Mouse (Mus musculus): Measurements from ENCODE around the gene Pcyox1. TPM values are rescaled to one million over a fixed set of nuclear protein-coding genes. Genes with fewer than 3 reads are reported as not detected.
"Not testable (repeated sequence)": the region's sequence is repeated elsewhere in the genome, so short reads cannot be mapped to it uniquely, and the experiment has no call there.

The Pcyox1 gene
- polyA plus RNA-seq, 1 experiment from 2014 or later: 77.2 TPM

DNA sequence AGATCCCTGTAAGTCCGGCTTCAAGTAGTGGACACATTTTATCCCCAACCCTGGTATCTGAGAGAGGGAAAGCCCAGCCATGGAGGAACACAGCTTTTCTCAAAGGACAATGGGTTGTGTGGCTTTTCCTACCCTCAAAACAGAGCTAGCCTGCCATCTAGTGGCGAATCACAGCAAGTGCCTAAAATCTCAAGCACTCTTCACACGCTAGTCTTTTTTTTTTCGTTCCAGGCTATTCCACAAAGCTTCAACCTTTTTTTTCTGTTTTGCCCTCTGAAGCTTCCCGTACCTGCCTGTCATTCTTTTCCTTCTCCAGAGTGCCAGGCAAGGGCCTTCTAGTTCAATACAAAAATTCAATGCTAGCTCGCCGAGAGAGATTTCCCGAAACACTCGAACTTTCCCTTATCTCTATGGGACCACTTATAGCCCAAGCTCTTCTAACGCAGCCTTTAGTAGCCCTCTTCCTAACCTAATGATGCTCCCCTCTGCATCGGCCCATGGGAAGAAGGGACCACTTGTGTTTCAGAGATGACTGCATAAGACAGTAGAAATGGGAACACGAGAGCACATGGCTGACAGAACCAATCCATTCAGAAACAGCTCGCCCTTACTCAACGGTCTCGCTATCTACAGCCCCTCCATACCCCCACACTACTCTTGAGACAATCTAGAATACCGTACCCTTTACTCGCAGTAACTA lies 32.4 kb downstream of the Pcyox1 start:
- peak overlapping the region; percentile 62 for H3K9ac ChIP-seq (ENCODE audit: low read depth, low read length)
- peak; percentile 39 for ATAC-seq
- H3K36me3 ChIP-seq (ENCODE audit: control insufficient read depth, insufficient read depth, low read length): 0 out of 2 replicates have a peak, but pooled peaks cover 2% of the 10 kb centered on the region
- H3K4me1 ChIP-seq (ENCODE audit: control insufficient read depth, insufficient read depth, low read length): peaks cover 5% of the 10 kb centered on the region
- no peaks in the 10 kb centered on the region for H3K9me3 ChIP-seq (ENCODE audit: control insufficient read depth, low read length)
- peak overlapping the region; percentile 64 for H3K4me3 ChIP-seq (ENCODE audit: low read length)
- 2% methylated on average over 17 of the region's 17 CpGs for whole genome bisulfite sequencing
- no peak overlapping the region for H3K27ac ChIP-seq (ENCODE audit: low read length)
- H3K27me3 ChIP-seq (replicated peaks; ENCODE audit: control insufficient read depth, insufficient read depth, low read length): no peaks in the 10 kb centered on the region
- peak overlapping the region; percentile 78 for H3K4me2 ChIP-seq (ENCODE audit: low read depth, low read length)

DNA sequence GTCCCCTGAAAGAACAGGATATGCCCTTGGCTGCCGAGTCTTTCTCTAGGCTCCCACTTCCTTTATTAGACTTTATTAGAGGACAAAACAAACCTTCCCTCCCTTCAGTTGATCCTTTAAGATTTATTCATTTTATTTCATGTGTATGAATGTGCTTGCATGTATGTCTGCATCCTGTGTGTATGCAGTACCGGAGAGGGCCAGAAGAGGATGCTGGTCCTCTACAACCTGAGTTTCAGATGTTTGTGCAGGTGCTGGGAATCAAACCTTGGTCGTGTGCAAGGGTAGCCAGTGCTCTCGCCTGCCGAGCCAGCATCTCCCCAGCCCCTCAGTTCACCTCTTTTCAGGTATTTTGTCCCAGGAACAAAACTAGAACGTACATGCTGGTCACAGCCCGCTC lies 35.6 kb downstream of the Pcyox1 start:
- Histone ChIP-seq H3K36me3 (ENCODE audit: control insufficient read depth, insufficient read depth, low read length) (no peaks in the 10 kb centered on the region), H3K9ac (ENCODE audit: low read depth, low read length) (no peak overlapping the region), H3K27ac (ENCODE audit: low read length) (no peak overlapping the region), H3K4me3 (ENCODE audit: low read length) (no peak overlapping the region), H3K4me2 (ENCODE audit: low read depth, low read length) (no peak overlapping the region), H3K9me3 (ENCODE audit: control insufficient read depth, low read length) (no peaks in the 10 kb centered on the region), H3K27me3 (replicated peaks; ENCODE audit: control insufficient read depth, insufficient read depth, low read length) (no peaks in the 10 kb centered on the region), H3K4me1 (ENCODE audit: control insufficient read depth, insufficient read depth, low read length) (peaks cover 1% of the 10 kb centered on the region)
- ATAC-seq: no peak
- 89% methylated on average over 7 of the region's 7 CpGs for WGBS

DNA sequence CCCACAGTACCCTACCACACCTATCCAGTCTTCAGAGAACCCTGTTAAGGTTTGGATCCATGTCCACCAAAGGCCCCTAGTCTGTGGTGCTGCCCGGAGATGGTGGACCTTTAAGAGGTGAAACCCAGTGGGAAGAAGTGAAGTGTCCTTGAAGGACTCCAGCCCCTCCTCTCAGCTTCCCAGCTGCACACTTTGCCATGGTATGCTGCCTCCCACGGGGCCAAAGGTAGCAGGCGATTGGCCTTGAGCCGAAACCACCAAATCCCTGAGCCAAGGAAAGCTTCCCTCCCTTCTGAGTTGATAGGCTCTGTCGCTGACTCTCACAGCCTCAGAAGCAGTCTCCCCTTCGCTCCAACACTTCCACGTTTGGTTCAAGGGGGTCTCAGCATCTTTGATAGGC lies 36.3 kb downstream of the Pcyox1 start:
- Histone ChIP-seq H3K4me2 (ENCODE audit: low read depth, low read length) (no peak overlapping the region), H3K9ac (ENCODE audit: low read depth, low read length) (no peak overlapping the region), H3K9me3 (ENCODE audit: control insufficient read depth, low read length) (no peaks in the 10 kb centered on the region), H3K4me3 (ENCODE audit: low read length) (no peak overlapping the region), H3K27ac (ENCODE audit: low read length) (no peak overlapping the region), H3K36me3 (ENCODE audit: control insufficient read depth, insufficient read depth, low read length) (no peaks in the 10 kb centered on the region), H3K4me1 (ENCODE audit: control insufficient read depth, insufficient read depth, low read length) (no peaks in the 10 kb centered on the region), H3K27me3 (replicated peaks; ENCODE audit: control insufficient read depth, insufficient read depth, low read length) (no peaks in the 10 kb centered on the region)
- WGBS: 62% methylated on average over 7 of the region's 7 CpGs
- ATAC-seq: no peak

DNA sequence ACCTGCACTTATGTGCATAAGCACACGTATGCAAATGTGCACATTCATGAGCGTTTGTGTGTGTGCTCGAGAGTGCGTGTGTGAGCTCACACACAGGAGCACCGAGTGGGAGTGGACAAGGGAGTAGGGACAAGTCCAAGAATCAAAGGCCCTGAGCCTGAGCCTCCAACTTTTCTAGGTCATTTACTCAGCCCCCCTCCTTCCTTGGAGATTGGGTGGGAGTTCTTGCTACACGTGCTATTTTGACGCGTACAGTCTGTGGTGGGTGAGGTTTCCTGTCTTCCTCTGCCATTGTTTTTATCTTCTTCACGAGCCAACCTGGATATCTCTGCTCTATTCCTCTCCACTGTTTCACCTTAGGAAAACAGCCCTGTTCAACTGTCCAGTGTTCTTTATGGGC lies 40.0 kb downstream of the Pcyox1 start:
- H3K4me1 ChIP-seq (ENCODE audit: control insufficient read depth, insufficient read depth, low read length): no peaks in the 10 kb centered on the region
- WGBS: 76% methylated on average over 9 of the region's 9 CpGs
- no peak overlapping the region for H3K4me3 ChIP-seq (ENCODE audit: low read length)
- H3K27me3 ChIP-seq (replicated peaks; ENCODE audit: control insufficient read depth, insufficient read depth, low read length): no peaks in the 10 kb centered on the region
- H3K9ac ChIP-seq (ENCODE audit: low read depth, low read length): no peak overlapping the region
- no peak overlapping the region for H3K4me2 ChIP-seq (ENCODE audit: low read depth, low read length)
- H3K36me3 ChIP-seq (ENCODE audit: control insufficient read depth, insufficient read depth, low read length): no peaks in the 10 kb centered on the region
- H3K9me3 ChIP-seq (ENCODE audit: control insufficient read depth, low read length): no peaks in the 10 kb centered on the region
- H3K27ac ChIP-seq (ENCODE audit: low read length): no peak overlapping the region
- no peak for ATAC-seq

- no peaks in the 10 kb centered on the region for H3K9me3 ChIP-seq (ENCODE audit: control insufficient read depth, low read length)
- no peaks in the 10 kb centered on the region for H3K4me1 ChIP-seq (ENCODE audit: control insufficient read depth, insufficient read depth, low read length)
- H3K36me3 ChIP-seq (ENCODE audit: control insufficient read depth, insufficient read depth, low read length): no peaks in the 10 kb centered on the region
- no peak overlapping the region for H3K9ac ChIP-seq (ENCODE audit: low read depth, low read length)
- H3K27ac ChIP-seq (ENCODE audit: low read length): no peak overlapping the region
- H3K4me3 ChIP-seq (ENCODE audit: low read length): no peak overlapping the region
- 68% methylated on average over 3 of the region's 3 CpGs for WGBS
- no peaks in the 10 kb centered on the region for H3K27me3 ChIP-seq (replicated peaks; ENCODE audit: control insufficient read depth, insufficient read depth, low read length)
- no peak for ATAC-seq
- H3K4me2 ChIP-seq (ENCODE audit: low read depth, low read length): no peak overlapping the region
Observed at GRCm38 (mm10) chr6:86354948-86355347, 42.0 kb downstream of the Pcyox1 start.

- H3K4me2 ChIP-seq (ENCODE audit: low read depth, low read length): no peak overlapping the region
- no peak overlapping the region for H3K9ac ChIP-seq (ENCODE audit: low read depth, low read length)
- no peak for ATAC-seq
- H3K27me3 ChIP-seq (replicated peaks; ENCODE audit: control insufficient read depth, insufficient read depth, low read length): no peaks in the 10 kb centered on the region
- no peaks in the 10 kb centered on the region for H3K9me3 ChIP-seq (ENCODE audit: control insufficient read depth, low read length)
- H3K4me1 ChIP-seq (ENCODE audit: control insufficient read depth, insufficient read depth, low read length): no peaks in the 10 kb centered on the region
- H3K36me3 ChIP-seq (ENCODE audit: control insufficient read depth, insufficient read depth, low read length): no peaks in the 10 kb centered on the region
- no peak overlapping the region for H3K27ac ChIP-seq (ENCODE audit: low read length)
- 60% methylated on average over 7 of the region's 7 CpGs for WGBS
- H3K4me3 ChIP-seq (ENCODE audit: low read length): no peak overlapping the region
Observed at GRCm38 (mm10) chr6:86349257-86349656, 47.7 kb downstream of the Pcyox1 start.

DNA sequence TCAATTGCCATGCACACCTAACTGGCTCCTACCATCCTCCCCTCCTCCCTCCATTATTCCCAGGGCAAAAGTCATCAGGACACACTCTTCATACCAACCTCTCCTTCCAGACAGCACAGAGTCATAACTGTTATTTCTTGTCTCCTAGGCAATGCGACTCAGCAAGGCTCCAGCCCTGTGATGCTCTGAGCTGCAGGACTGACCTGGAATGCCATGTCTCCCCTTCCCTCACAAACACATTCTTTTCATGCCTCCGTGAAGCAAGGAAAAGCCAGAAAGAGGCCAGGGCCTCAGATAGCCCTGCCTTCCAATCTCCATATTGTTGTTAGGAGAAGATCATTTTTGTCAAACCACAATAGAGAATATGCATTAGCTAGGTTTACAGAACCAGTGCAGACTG lies 50.9 kb downstream of the Pcyox1 start:
- Histone ChIP-seq H3K4me3 (ENCODE audit: low read length) (no peak overlapping the region), H3K27me3 (replicated peaks; ENCODE audit: control insufficient read depth, insufficient read depth, low read length) (no peaks in the 10 kb centered on the region), H3K9me3 (ENCODE audit: control insufficient read depth, low read length) (no peaks in the 10 kb centered on the region), H3K9ac (ENCODE audit: low read depth, low read length) (no peak overlapping the region), H3K36me3 (ENCODE audit: control insufficient read depth, insufficient read depth, low read length) (no peaks in the 10 kb centered on the region), H3K4me1 (ENCODE audit: control insufficient read depth, insufficient read depth, low read length) (no peaks in the 10 kb centered on the region), H3K27ac (ENCODE audit: low read length) (no peak overlapping the region), H3K4me2 (ENCODE audit: low read depth, low read length) (no peak overlapping the region)
- WGBS: 32% methylated on average over 2 of the region's 2 CpGs
- no peak for ATAC-seq

- Histone ChIP-seq H3K4me1 (ENCODE audit: control insufficient read depth, insufficient read depth, low read length) (no peaks in the 10 kb centered on the region), H3K27ac (ENCODE audit: low read length) (no peak overlapping the region), H3K36me3 (ENCODE audit: control insufficient read depth, insufficient read depth, low read length) (no peaks in the 10 kb centered on the region), H3K4me3 (ENCODE audit: low read length) (no peak overlapping the region), H3K9ac (ENCODE audit: low read depth, low read length) (no peak overlapping the region), H3K9me3 (ENCODE audit: control insufficient read depth, low read length) (no peaks in the 10 kb centered on the region), H3K27me3 (replicated peaks; ENCODE audit: control insufficient read depth, insufficient read depth, low read length) (no peaks in the 10 kb centered on the region), H3K4me2 (ENCODE audit: low read depth, low read length) (no peak overlapping the region)
- 20% methylated on average over 7 of the region's 7 CpGs for WGBS
- ATAC-seq: no peak
Observed at GRCm38 (mm10) chr6:86343656-86344055, 53.3 kb downstream of the Pcyox1 start.

DNA sequence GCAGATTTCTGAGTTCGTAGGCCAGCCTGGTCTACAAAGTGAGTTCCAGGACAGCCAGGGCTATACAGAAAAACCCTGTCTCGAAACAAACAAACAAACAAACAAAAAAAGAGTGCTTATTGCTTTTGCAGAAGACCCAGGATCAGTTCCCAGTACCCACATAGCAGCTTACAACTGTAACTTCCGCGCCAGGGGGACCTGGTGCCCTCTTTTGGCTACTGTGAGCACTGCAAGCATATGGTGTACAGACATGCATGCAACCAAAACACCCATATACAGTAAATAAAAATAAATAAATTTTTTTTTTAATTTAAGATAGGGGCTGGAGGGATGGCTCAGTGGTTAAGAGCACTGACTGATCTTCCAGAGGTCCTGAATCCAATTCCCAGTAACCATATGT lies 60.6 kb downstream of the Pcyox1 start:
- H3K9ac ChIP-seq (ENCODE audit: low read depth, low read length); H3K9me3 ChIP-seq (ENCODE audit: control insufficient read depth, low read length); H3K27ac ChIP-seq (ENCODE audit: low read length); H3K4me2 ChIP-seq (ENCODE audit: low read depth, low read length); H3K36me3 ChIP-seq (ENCODE audit: control insufficient read depth, insufficient read depth, low read length); H3K27me3 ChIP-seq (replicated peaks; ENCODE audit: control insufficient read depth, insufficient read depth, low read length); H3K4me1 ChIP-seq (ENCODE audit: control insufficient read depth, insufficient read depth, low read length); ATAC-seq; H3K4me3 ChIP-seq (ENCODE audit: low read length): not testable (repeated sequence)
- WGBS: 93% methylated on average over 4 of the region's 4 CpGs
